Mouse (Mus musculus) T-cell, adult 2 months (primary cell): ENCODE data around the gene Map6.
A peak's percentile ranks its signal among the peaks of the same experiment; 100 is the strongest.

Experiments
- DNase-seq: peaks from one replicate; pipeline ENCODE4 v3.0.0; 2022; ENCODE audit warnings: low spot score

Gene Map6

GRCm38 (mm10) chr7:99313253-99313652, 46.0 kb downstream of the Map6 start:
- no peak for DNase-seq

GRCm38 (mm10) chr7:99314565-99314964, 47.3 kb downstream of the Map6 start:
- DNase-seq: no peak

- DNase-seq: no peak
Observed at GRCm38 (mm10) chr7:99316207-99316606, 49.0 kb downstream of the Map6 start.

GRCm38 (mm10) chr7:99317475-99317874, 50.2 kb downstream of the Map6 start:
- no peak for DNase-seq

GRCm38 (mm10) chr7:99320524-99320923, 53.3 kb downstream of the Map6 start:
- DNase-seq: no peak

GRCm38 (mm10) chr7:99322691-99323320, 55.6 kb downstream of the Map6 start:
- DNase-seq: no peak

GRCm38 (mm10) chr7:99323321-99323700, 56.1 kb downstream of the Map6 start:
- no peak for DNase-seq

- DNase-seq: no peak
Observed at GRCm38 (mm10) chr7:99324810-99325209, 57.6 kb downstream of the Map6 start.

- DNase-seq: no peak
Observed at GRCm38 (mm10) chr7:99326128-99326527, 58.9 kb downstream of the Map6 start.

GRCm38 (mm10) chr7:99328847-99329246, 61.6 kb downstream of the Map6 start:
- DNase-seq: no peak

GRCm38 (mm10) chr7:99330012-99330411, 62.8 kb downstream of the Map6 start:
- DNase-seq: no peak

- peak; percentile 38 for DNase-seq
Observed at GRCm38 (mm10) chr7:99332774-99333480, 65.7 kb downstream of the Map6 start.

- no peak for DNase-seq
Observed at GRCm38 (mm10) chr7:99340736-99341135, 73.5 kb downstream of the Map6 start.

- no peak for DNase-seq
Observed at GRCm38 (mm10) chr7:99343577-99343976, 76.3 kb downstream of the Map6 start.

- DNase-seq: no peak
Observed at GRCm38 (mm10) chr7:99347268-99347667, 80.0 kb downstream of the Map6 start.

- DNase-seq: no peak
Observed at GRCm38 (mm10) chr7:99348883-99349282, 81.6 kb downstream of the Map6 start.

- DNase-seq: no peak
Observed at GRCm38 (mm10) chr7:99349782-99350720, 82.8 kb downstream of the Map6 start.

GRCm38 (mm10) chr7:99351104-99351801, 84.0 kb downstream of the Map6 start:
- DNase-seq: no peak

GRCm38 (mm10) chr7:99351802-99352517, 84.7 kb downstream of the Map6 start:
- no peak for DNase-seq

GRCm38 (mm10) chr7:99352526-99353400, 85.5 kb downstream of the Map6 start, which contains the start of gene Serpinh1:
Serpinh1 (minus strand) TSS chr7:99353239.
- DNase-seq: no peak
